Comparison of ENCODE assay signal across 17 mouse cellular contexts in the genomic region with DNA sequence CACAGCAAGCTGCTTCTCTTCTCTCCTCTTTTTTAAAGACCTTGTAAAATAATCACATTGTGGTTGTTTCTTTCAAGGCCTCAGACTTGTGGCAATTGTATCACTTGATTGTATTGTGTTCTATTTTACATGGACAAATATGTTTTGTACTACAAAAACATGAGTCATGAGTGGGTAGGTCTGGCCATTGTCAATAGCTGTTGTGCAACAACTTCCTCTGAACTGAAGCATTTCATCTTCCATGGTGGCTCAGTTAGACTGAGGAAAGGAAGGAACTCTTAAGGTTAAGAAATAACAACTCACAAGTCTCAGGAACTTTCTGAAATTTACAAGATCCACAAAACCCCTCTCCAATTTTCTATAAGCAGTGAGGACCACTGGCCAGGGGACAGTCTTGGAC.
"Had no signal": no experiment of that assay in that cellular context is flagged by ENCODE, and none has a peak within 500 bp of the region (broad histone marks: within the 10 kb centered on the region; RNA-seq: fewer than 3 reads in every experiment).

No protein-coding gene starts in this region.

- DNase-seq: gastrocnemius, adult 2 months; gastrocnemius, postnatal 10 days; gastrocnemius, postnatal 25 days; heart, adult 2 months; heart, postnatal 10 days; heart, postnatal 4 days; kidney, adult 18-20 months; kidney, adult 8-10 months; kidney, postnatal 10 days; kidney, postnatal 25 days; kidney, postnatal 4 days; liver; liver, embryonic 13.5 days had no signal

- ATAC-seq: hindbrain, embryonic 16.5 days; inflammation-experienced regulatory T-cells, adult 6 months; intestine, embryonic 15.5 days; intestine, postnatal 0 days had no signal
